Mouse (Mus musculus) kidney, postnatal 0 days (tissue): ENCODE measurements at regions not wholly inside any gene's neighbourhood (a gene's known extent, or its start where the extent isn't known, plus 50 kb on each side); places are given as distances from the start of the nearest gene placed in this dataset.

ENCODE experiments used
- ATAC-seq: fragments of 200-750 bp; cut with Nextera tagmentation; replicated peaks from 2 replicates; pipeline ENCODE4 v1.8.0; 2017; ENCODE audit warnings: low read depth, moderate number of reproducible peaks, moderate TSS enrichment, moderate library complexity; ENCODE audit not compliant: low FRiP score
- DNase-seq: peaks from one replicate; pipeline ENCODE4 v3.0.0-alpha.2; 2016; ENCODE audit warnings: low spot score
- H3K27ac ChIP-seq: fragments of 300-500 bp; sonication (generic); 2 replicates; pipeline ENCODE4 v1.5.1; 2014; ENCODE audit warnings: mild to moderate bottlenecking
- H3K27me3 ChIP-seq: fragments of 300-500 bp; sonication (generic); 2 replicates; pipeline ENCODE4 v1.6.1; 2014; ENCODE audit warnings: low read length, mixed read lengths; ENCODE audit not compliant: insufficient read depth
- H3K36me3 ChIP-seq: fragments of 300-500 bp; sonication (generic); 2 replicates; pipeline ENCODE4 v1.6.1; 2014; ENCODE audit warnings: low read length, mixed read lengths; ENCODE audit not compliant: insufficient read depth
- H3K4me1 ChIP-seq: fragments of 300-500 bp; sonication (generic); replicated peaks from 2 replicates; pipeline ENCODE4 v1.6.1; 2014; ENCODE audit warnings: antibody characterized with exemption, low read length, mixed read lengths; ENCODE audit not compliant: insufficient read depth
- H3K4me2 ChIP-seq: fragments of 300-500 bp; sonication (generic); 2 replicates; pipeline ENCODE4 v1.6.1; 2014; ENCODE audit warnings: mild to moderate bottlenecking, low read length, moderate library complexity, mixed read lengths
- H3K4me3 ChIP-seq: fragments of 300-500 bp; sonication (generic); replicated peaks from 2 replicates; pipeline ENCODE4 v1.5.1; 2014; ENCODE audit warnings: low read depth, low read length
- H3K9ac ChIP-seq: fragments of 300-500 bp; sonication (generic); 2 replicates; pipeline ENCODE4 v1.6.1; 2014; ENCODE audit warnings: low read depth, low read length
- H3K9me3 ChIP-seq: fragments of 300-500 bp; sonication (generic); replicated peaks from 2 replicates; pipeline ENCODE4 v1.6.1; 2016; ENCODE audit warnings: low read length, inconsistent platforms, mixed read lengths
- CTCF ChIP-seq: IDR thresholded peaks from 2 replicates; pipeline ENCODE4 v1.5.1; 2016; ENCODE audit warnings: antibody characterized with exemption, low read depth, mild to moderate bottlenecking, moderate library complexity
- WGBS: fragments of 180-500 bp; shearing (Covaris S2); extraction: QIAGEN DNeasy Blood & Tissue Kit; methylation state at CpG from one replicate; pipeline ENCODE4 v1.1.7; 2014; 5-methylcytosine and 5-hydroxymethylcytosine counted together

DNA sequence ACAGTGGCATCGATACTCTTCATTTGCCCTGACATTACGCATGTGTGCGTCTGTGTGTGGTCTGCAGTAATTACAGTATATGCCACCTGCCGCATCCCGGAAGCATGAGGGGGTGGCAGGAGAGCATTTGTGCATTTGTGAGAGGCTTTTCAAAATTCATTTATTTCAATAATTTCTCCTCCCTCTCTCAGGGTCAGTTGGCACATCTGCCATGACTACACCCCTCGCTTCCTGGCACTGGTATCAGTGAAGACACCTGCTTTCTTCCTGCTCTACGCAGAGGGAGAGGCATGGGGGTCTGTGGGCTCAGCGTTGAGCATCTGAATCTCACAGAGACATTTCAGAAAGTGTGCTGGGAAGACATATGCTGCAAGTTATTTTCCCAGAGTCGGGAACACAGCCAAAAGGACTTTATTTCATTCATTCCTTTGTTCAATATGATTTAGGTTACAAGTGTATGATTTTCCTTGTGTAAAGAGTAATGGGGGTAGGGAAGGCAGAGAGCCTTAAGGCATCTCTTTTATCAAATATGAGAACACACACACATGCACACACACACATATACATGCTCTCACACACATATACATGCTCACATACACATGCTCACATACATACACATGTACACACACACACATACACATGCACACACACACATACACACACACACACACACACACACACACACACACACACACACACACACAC, 262.2 kb upstream of the Klhl29 start:
- Histone ChIP-seq H3K27ac (no peak overlapping the region), H3K4me1 (no peaks in the 10 kb centered on the region), H3K9me3 (no peaks in the 10 kb centered on the region), H3K27me3 (no peaks in the 10 kb centered on the region), H3K4me2 (no peak overlapping the region), H3K4me3 (no peak overlapping the region), H3K36me3 (no peaks in the 10 kb centered on the region), H3K9ac (no peak overlapping the region)
- 85% methylated on average over 9 of the region's 9 CpGs for WGBS
- ATAC-seq (no peak), DNase-seq (no peak)
- TF ChIP-seq CTCF: no peak

DNA sequence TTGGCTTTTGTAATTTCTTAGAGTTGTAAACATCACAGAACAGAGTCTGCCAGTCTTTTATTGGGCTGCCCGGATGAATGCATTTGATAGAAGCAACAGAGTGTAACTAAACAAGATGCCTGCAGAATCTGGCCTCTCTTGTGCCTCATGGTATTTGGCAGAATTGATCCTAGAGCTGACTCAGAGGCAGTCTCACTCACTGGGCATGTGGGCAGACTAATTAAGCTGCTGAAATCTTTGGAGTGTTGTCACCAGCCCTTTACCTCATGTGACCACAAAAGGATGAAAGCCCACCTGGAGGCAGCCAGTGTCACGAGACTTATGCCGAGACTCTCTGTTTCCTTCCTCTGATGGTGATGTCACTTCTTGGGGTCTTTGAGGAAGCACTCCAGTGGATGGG, 258.5 kb upstream of the Klhl29 start:
- Histone ChIP-seq H3K9ac (no peak overlapping the region), H3K27me3 (no peaks in the 10 kb centered on the region), H3K27ac (no peak overlapping the region), H3K36me3 (no peaks in the 10 kb centered on the region), H3K4me1 (no peaks in the 10 kb centered on the region), H3K4me2 (no peak overlapping the region), H3K9me3 (no peaks in the 10 kb centered on the region), H3K4me3 (no peak overlapping the region)
- ATAC-seq (no peak), DNase-seq (no peak)
- no peak for TF ChIP-seq CTCF
- WGBS: 68% methylated on average over 3 of the region's 3 CpGs

DNA sequence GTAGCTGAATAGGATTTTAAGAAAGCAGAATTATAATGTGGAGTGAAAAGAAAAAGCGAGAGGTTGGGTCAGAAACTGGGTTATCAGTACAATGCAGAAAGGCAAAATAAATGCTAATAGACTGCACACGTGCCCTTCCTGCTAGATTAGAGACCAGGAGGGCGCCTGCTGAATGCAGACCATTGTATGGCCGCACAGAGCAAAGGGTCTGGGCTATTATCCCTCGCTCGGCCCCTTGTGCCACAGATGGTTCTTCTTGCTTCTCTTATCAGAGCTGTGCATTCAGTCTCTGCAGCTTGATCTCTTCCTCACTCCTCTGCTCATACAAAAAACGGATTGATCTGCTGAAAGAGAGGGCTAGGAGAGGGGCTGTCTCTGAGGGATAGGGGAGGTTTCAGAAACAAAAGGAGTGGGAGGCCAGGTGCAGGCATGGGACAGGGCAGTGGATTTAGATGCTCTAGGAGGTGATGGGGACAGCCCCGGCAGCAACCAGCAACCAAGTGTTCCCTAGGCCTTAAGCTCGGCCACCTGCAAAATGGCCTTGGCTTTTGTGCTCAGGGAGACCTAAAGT, 225.7 kb upstream of the Klhl29 start:
- ATAC-seq (no peak), DNase-seq (no peak)
- Histone ChIP-seq H3K36me3 (no peaks in the 10 kb centered on the region), H3K4me1 (no peaks in the 10 kb centered on the region), H3K9me3 (no peaks in the 10 kb centered on the region), H3K27me3 (no peaks in the 10 kb centered on the region), H3K9ac (no peak overlapping the region), H3K4me2 (no peak overlapping the region), H3K27ac (no peak overlapping the region), H3K4me3 (no peak overlapping the region)
- WGBS: 86% methylated on average over 9 of the region's 9 CpGs
- TF ChIP-seq CTCF: no peak

DNA sequence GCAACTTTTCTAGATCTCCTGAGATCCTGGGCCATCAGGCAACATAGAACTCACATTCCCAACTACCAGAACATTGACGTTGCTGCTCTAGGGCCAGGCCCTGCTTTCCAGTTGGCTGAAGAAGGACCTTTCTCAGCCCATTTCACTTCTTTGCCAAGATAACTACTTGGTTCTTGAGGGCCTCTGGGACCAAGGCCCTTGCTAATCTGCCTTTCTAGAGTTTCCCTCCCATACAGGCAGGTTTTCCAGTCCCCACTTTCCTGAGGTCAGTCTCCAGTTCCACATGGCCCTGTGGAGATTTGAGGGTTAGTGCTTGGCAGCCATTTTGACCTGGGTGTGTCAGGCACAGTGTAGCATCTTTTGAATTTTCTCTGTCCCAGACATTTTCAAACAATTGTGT, 223.9 kb upstream of the Klhl29 start:
- no peak overlapping the region for H3K4me3 ChIP-seq
- no peaks in the 10 kb centered on the region for H3K27me3 ChIP-seq
- WGBS: 75% methylated on average over 1 of the region's 1 CpGs
- no peak overlapping the region for H3K9ac ChIP-seq
- ATAC-seq (no peak), DNase-seq (no peak)
- H3K36me3 ChIP-seq: no peaks in the 10 kb centered on the region
- no peaks in the 10 kb centered on the region for H3K4me1 ChIP-seq
- H3K27ac ChIP-seq: no peak overlapping the region
- no peaks in the 10 kb centered on the region for H3K9me3 ChIP-seq
- no peak for TF ChIP-seq CTCF
- no peak overlapping the region for H3K4me2 ChIP-seq

DNA sequence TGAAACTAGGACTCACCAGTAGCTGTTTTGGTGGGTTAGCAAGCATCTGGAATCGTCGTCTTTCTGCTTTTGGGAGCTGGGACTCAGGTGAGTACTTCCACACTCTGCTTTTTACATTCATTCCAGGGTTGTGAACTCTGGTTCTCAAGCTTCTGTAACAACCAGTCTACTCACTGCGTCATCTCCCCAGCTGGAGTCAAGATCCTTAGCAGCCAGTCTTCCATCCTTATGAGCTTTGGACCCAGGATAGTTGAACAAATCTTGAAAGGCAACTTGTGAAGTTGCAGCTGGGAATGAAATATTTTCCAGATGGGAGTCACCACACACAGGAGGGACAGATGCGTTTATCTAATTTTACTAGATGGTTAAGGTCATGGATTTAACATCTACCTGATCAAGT, 223.5 kb upstream of the Klhl29 start:
- Histone ChIP-seq H3K9me3 (no peaks in the 10 kb centered on the region), H3K36me3 (no peaks in the 10 kb centered on the region), H3K4me3 (no peak overlapping the region), H3K4me2 (no peak overlapping the region), H3K9ac (no peak overlapping the region), H3K27me3 (no peaks in the 10 kb centered on the region), H3K27ac (no peak overlapping the region), H3K4me1 (no peaks in the 10 kb centered on the region)
- TF ChIP-seq CTCF: no peak
- ATAC-seq (no peak), DNase-seq (no peak)
- WGBS: 86% methylated on average over 4 of the region's 4 CpGs

DNA sequence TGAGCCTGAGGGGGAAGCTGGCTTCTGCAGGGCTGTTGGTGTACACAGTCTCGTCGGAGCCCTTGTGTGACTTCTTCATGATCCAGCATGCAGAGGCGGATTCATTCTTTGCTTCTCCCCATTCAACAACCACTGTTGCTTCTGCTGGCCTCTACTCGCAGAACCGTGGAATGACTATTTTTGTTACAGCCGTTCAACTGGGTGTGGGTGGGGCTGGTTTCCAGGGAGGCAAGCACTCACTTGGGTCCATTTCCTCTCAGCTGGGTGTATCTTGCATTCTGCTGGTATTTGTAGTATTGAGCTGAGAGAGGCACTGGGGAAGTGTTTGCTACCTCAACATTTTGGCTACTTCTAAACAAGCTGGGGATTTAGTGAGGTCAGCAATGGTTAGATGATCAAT, 197.3 kb upstream of the Klhl29 start:
- 44% methylated on average over 6 of the region's 6 CpGs for WGBS
- H3K27me3 ChIP-seq: no peaks in the 10 kb centered on the region
- ATAC-seq: no peak

DNA sequence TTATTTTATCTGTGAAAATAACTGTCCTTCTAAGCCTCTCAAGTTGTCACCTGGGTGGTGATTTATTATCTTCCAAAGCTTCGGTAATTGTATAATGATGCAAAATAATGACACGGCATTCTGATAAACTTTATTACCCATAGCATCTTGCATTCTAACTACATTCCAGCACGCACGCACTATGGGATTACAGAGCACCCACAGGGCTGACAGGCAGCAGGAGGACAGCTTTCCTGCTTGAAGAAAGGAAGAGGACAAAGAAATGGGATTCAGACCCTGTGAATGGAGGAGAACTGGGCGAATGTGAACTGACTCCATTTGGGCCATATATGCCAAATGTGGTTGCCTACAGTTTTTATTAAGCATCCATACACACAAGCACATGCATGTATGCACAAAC, 193.5 kb upstream of the Klhl29 start:
- 72% methylated on average over 5 of the region's 5 CpGs for WGBS
- H3K9ac ChIP-seq: no peak overlapping the region
- H3K4me3 ChIP-seq: no peak overlapping the region
- H3K27me3 ChIP-seq: no peaks in the 10 kb centered on the region
- ATAC-seq: no peak
- H3K36me3 ChIP-seq: no peaks in the 10 kb centered on the region
- TF ChIP-seq CTCF: no peak
- H3K27ac ChIP-seq: no peak overlapping the region
- DNase-seq: no peak
- no peaks in the 10 kb centered on the region for H3K9me3 ChIP-seq
- H3K4me1 ChIP-seq: no peaks in the 10 kb centered on the region
- H3K4me2 ChIP-seq: no peak overlapping the region

More for the DNA sequence above, 197.3 kb upstream of the Klhl29 start:
- Histone ChIP-seq H3K9me3 (no peaks in the 10 kb centered on the region), H3K27ac (no peak overlapping the region), H3K4me2 (no peak overlapping the region), H3K4me1 (no peaks in the 10 kb centered on the region), H3K36me3 (no peaks in the 10 kb centered on the region), H3K4me3 (no peak overlapping the region), H3K9ac (no peak overlapping the region)
- no peak for DNase-seq
- TF ChIP-seq CTCF: no peak
